Mouse (Mus musculus) lung, postnatal 0 days (tissue): ENCODE measurements around the gene Rmi2. TPM values are rescaled to one million over a fixed set of nuclear protein-coding genes. Genes with fewer than 3 reads are reported as not detected.

Source experiments
- ATAC-seq: fragments of 200-750 bp; cut with Nextera tagmentation; 2 replicates; pipeline ENCODE4 v1.8.0; 2017; ENCODE audit warnings: moderate library complexity
- DNase-seq: peaks from one replicate; pipeline ENCODE4 v3.0.0-alpha.2; 2016; ENCODE audit warnings: low spot score
- H3K27ac ChIP-seq: fragments of 300-500 bp; sonication (generic); 2 replicates; pipeline ENCODE4 v1.5.1; 2014; ENCODE audit warnings: antibody characterized with exemption, mild to moderate bottlenecking, low read length, mixed read lengths
- H3K27me3 ChIP-seq: fragments of 300-500 bp; sonication (generic); replicated peaks from 2 replicates; pipeline ENCODE4 v1.6.1; 2014; ENCODE audit warnings: low read length, mixed read lengths; ENCODE audit not compliant: insufficient read depth
- H3K36me3 ChIP-seq: fragments of 300-500 bp; sonication (generic); 2 replicates; pipeline ENCODE4 v1.6.1; 2014; ENCODE audit warnings: low read length, mixed read lengths; ENCODE audit not compliant: insufficient read depth
- H3K4me1 ChIP-seq: fragments of 300-500 bp; sonication (generic); 2 replicates; pipeline ENCODE4 v1.6.1; 2014; ENCODE audit warnings: antibody characterized with exemption, low read depth, low read length, mixed read lengths; ENCODE audit not compliant: insufficient read depth
- H3K4me2 ChIP-seq: fragments of 300-500 bp; sonication (generic); replicated peaks from 2 replicates; pipeline ENCODE4 v1.6.1; 2014; ENCODE audit warnings: low read depth, mild to moderate bottlenecking, low read length, moderate library complexity, mixed read lengths
- H3K4me3 ChIP-seq: fragments of 300-500 bp; sonication (generic); 2 replicates; pipeline ENCODE4 v1.5.1; 2014; ENCODE audit warnings: low read depth, low read length
- H3K9ac ChIP-seq: fragments of 300-500 bp; sonication (generic); replicated peaks from 2 replicates; pipeline ENCODE4 v1.6.1; 2014; ENCODE audit warnings: low read depth, mild to moderate bottlenecking
- H3K9me3 ChIP-seq: fragments of 300-500 bp; sonication (generic); 2 replicates; pipeline ENCODE4 v1.6.1; 2016; ENCODE audit warnings: low read length, mixed read lengths
- CTCF ChIP-seq: IDR thresholded peaks from 2 replicates; pipeline ENCODE4 v1.5.1; 2016; ENCODE audit warnings: antibody characterized with exemption, mild to moderate bottlenecking
- EP300 ChIP-seq: IDR thresholded peaks from 2 replicates; pipeline ENCODE4 v1.6.1; 2016; ENCODE audit warnings: antibody characterized with exemption, mild to moderate bottlenecking, control low read depth
- WGBS: fragments of 180-500 bp; shearing (Covaris S2); extraction: QIAGEN DNeasy Blood & Tissue Kit; methylation state at CpG from one replicate; pipeline ENCODE4 v1.1.7; 2014; 5-methylcytosine and 5-hydroxymethylcytosine counted together
- polyA plus RNA-seq: library from polyadenylated mRNA; unstranded; fragments of >200 nt; fragmentation: Nextera tagmentation; extraction: Ambion mirVana; gene quantifications from 2 replicates; pipeline ENCODE4 v1.2.1, GENCODE M21; 2015

The Rmi2 gene
- polyA plus RNA-seq, 1 experiment from 2014 or later, result 0.44 TPM

DNA sequence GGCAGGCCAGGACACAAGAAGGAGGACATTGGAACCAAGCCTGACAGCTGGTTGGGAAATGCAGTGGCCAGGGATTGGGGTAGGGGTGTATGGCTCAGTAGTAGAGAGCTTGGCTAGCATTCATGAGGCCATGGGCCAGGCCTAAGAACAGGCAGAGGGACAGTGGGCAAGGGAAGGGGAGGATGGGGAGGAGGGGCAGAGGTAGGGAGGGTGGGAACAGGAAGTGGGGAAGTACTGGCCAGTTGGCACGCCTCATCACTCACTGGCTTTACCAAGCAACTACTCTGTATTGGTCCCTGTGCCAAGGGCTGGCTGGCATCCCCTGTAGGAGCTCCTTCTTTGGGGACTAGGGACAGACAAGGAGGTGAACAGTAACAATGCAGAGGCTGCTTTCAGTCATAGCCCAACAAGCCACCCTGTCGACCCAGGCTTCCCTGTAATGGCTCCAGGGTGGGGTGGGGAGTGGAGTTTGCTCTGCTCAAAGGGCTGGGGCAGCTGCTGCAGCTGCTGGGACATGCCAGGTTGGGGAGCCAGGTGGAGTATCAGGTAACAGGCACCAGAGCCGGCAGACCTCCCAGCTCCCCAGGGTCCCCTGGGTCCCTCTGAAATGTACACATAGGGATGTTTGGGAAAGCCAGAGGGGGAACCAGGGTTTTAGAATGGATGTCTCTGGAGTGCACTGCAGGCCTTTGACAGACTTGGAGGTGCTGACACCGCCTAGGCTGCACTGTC is 46.5 kb downstream of the Rmi2 start:
- H3K9me3 ChIP-seq, result no peaks in the 10 kb centered on the region
- DNase-seq, result no peak
- 31% methylated on average over 4 of the region's 4 CpGs for WGBS
- ATAC-seq, result no peak
- no peak overlapping the region for H3K4me3 ChIP-seq
- TF ChIP-seq EP300 (no peak), CTCF (no peak)
- no peak overlapping the region for H3K27ac ChIP-seq
- no peak overlapping the region for H3K9ac ChIP-seq
- H3K27me3 ChIP-seq, result no peaks in the 10 kb centered on the region
- no peaks in the 10 kb centered on the region for H3K4me1 ChIP-seq
- H3K4me2 ChIP-seq, result no peak overlapping the region
- no peaks in the 10 kb centered on the region for H3K36me3 ChIP-seq

DNA sequence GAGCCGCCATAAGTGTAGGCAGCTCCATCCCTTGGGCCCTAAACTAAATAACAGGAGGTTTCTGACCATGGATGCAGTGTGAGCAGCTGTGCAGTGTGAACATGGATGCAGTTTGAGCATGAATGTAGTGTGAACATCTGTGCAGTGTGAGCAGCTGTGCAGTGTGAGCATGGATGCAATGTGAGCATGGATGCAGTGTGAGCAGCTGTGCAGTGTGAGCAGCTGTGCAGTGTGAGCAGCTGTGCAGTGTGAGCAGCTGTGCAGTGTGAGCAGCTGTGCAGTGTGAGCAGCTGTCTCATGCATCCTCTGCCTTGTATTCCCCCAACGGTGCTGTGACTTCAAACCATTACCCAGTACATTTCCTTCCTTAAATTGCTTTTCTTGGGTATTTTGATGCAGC is 52.6 kb downstream of the Rmi2 start:
- WGBS, result 71% methylated on average over 2 of the region's 2 CpGs
- TF ChIP-seq CTCF (no peak), EP300 (no peak)

DNA sequence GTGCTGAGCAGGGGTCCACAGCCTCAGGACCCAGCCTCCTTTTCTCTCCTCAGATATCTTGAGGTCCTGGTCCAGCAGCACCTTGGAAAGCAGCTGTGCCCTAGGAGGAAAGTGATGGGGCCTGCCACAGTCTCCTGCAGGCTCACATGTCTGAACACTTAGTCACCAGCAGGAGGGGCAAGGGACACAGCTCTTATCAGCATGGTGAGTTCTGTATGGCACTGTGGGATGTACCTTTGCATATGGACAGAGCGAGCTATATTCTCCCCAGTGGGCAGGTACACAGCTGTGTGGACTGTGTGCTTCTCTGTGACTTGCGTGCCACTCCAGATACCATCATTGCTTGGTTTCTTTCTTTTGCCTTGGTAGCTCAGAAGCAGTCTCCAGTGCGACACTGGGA is 55.5 kb downstream of the Rmi2 start:
- DNase-seq (peak; percentile 44), ATAC-seq (peak; percentile 44)
- H3K4me2 ChIP-seq, result no peak overlapping the region
- H3K27ac ChIP-seq, result no peak overlapping the region
- H3K4me1 ChIP-seq, result no peaks in the 10 kb centered on the region
- H3K27me3 ChIP-seq, result no peaks in the 10 kb centered on the region
- WGBS, result 84% methylated on average over 3 of the region's 3 CpGs
- H3K9ac ChIP-seq, result no peak overlapping the region
- no peaks in the 10 kb centered on the region for H3K9me3 ChIP-seq
- TF ChIP-seq CTCF, result peak; percentile 71
- no peak for TF ChIP-seq EP300
- H3K4me3 ChIP-seq, result no peak overlapping the region
- H3K36me3 ChIP-seq, result no peaks in the 10 kb centered on the region

More for the DNA sequence above, 52.6 kb downstream of the Rmi2 start:
- DNase-seq, result no peak
- Histone ChIP-seq H3K4me2 (no peak overlapping the region), H3K27ac (no peak overlapping the region), H3K9me3 (no peaks in the 10 kb centered on the region), H3K4me1 (no peaks in the 10 kb centered on the region), H3K27me3 (no peaks in the 10 kb centered on the region), H3K4me3 (no peak overlapping the region), H3K9ac (no peak overlapping the region), H3K36me3 (no peaks in the 10 kb centered on the region)
- ATAC-seq, result no peak

DNA sequence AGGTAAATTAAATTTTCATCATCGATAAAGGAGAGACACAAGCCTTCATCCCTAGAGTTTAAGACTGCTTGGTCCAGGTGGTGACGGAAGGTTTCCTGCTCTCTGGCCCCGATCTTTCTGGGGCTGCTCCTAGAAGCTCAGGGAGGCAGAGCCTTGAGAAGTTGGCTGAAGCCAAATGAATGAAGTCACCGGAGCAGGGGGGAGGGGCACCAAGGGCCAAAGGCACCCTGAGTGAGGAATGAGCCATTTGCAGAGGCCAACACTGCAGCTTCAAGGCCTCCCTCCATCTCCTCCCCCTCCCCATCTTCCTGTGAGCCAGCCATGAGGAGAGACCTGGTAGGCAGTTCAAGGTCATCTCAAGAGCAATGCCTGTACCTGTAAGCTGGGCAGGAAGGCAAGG is 58.3 kb downstream of the Rmi2 start:
- 68% methylated on average over 4 of the region's 4 CpGs for WGBS
- TF ChIP-seq CTCF (no peak), EP300 (no peak)
- no peak for DNase-seq

DNA sequence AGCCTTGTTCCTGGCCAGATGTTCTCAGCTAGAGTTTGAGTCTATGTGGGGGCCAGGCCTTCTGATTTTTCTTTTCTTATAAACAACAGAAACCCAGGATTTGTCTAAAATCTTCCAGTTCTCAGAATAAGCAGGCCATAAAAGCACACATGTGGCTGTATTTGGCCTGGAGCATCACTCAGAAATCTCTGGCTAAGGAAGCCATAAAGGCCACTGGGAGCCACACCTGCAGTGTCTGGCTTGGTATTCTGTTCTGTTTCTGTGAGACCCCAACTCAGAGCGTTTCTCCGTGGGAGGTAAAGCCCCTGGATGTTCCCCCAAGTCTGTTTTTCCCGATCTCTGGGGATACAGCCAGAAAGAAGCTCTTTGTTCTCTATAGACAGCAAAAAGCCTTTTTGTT is 61.0 kb downstream of the Rmi2 start:
- no peak for ATAC-seq
- H3K4me2 ChIP-seq, result no peak overlapping the region
- no peak for DNase-seq
- no peaks in the 10 kb centered on the region for H3K9me3 ChIP-seq
- H3K27ac ChIP-seq, result no peak overlapping the region
- H3K9ac ChIP-seq, result no peak overlapping the region
- no peak for TF ChIP-seq EP300
- no peak for TF ChIP-seq CTCF
- no peaks in the 10 kb centered on the region for H3K27me3 ChIP-seq
- 93% methylated on average over 3 of the region's 3 CpGs for WGBS
- no peak overlapping the region for H3K4me3 ChIP-seq
- H3K4me1 ChIP-seq, result no peaks in the 10 kb centered on the region
- no peaks in the 10 kb centered on the region for H3K36me3 ChIP-seq

More for the DNA sequence above, 58.3 kb downstream of the Rmi2 start:
- Histone ChIP-seq H3K27ac (no peak overlapping the region), H3K9ac (no peak overlapping the region), H3K36me3 (no peaks in the 10 kb centered on the region), H3K4me3 (no peak overlapping the region), H3K27me3 (no peaks in the 10 kb centered on the region), H3K4me1 (no peaks in the 10 kb centered on the region), H3K4me2 (no peak overlapping the region), H3K9me3 (no peaks in the 10 kb centered on the region)
- ATAC-seq, result no peak

DNA sequence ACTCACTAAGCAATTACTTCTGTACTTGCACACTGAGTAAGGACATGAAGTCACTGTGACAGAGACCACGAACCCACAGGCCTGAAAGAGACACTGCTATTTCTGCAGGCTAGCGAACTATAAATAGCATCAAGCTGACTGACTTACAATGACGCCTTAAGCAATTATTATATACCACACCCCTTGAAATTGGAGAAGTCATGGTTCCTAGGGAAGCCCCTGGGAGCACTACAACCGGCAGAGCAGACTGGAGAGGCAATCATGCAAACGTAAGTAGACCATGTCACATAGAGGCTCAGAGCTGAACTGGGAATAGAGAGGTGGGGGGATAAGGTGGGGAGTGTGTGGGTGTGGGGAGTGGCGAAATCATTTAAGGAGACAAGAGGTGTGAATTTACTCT is 62.5 kb downstream of the Rmi2 start:
- no peak overlapping the region for H3K4me2 ChIP-seq
- 34% methylated on average over 6 of the region's 6 CpGs for WGBS
- H3K27me3 ChIP-seq, result no peaks in the 10 kb centered on the region
- no peak overlapping the region for H3K9ac ChIP-seq
- H3K36me3 ChIP-seq, result no peaks in the 10 kb centered on the region
- DNase-seq (peak; percentile 43), ATAC-seq (no peak)
- H3K9me3 ChIP-seq, result no peaks in the 10 kb centered on the region
- H3K27ac ChIP-seq, result no peak overlapping the region
- H3K4me1 ChIP-seq, result no peaks in the 10 kb centered on the region
- no peak overlapping the region for H3K4me3 ChIP-seq
- TF ChIP-seq CTCF (no peak), EP300 (no peak)

DNA sequence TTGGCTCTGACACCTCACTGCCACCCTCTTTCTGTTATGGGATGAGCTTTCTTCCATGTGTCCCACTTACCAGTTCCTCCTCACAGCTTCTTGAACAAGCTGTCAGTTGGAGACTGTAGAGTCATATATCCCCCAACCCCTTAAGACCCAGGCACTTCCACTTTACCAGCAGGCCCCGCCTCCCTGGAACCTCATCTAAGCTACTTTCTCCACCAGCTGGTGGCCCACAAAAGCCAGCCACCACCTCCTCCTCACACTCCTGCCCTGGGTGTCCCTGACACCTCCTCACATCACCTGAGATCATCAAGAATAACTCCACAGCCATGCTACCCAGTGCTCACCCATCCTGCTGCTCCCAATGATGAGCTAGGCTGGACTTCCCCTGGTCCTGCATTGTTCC is 65.9 kb downstream of the Rmi2 start:
- 83% methylated on average over 1 of the region's 1 CpGs for WGBS
- Histone ChIP-seq H3K27ac (no peak overlapping the region), H3K27me3 (no peaks in the 10 kb centered on the region), H3K9me3 (no peaks in the 10 kb centered on the region), H3K36me3 (no peaks in the 10 kb centered on the region), H3K4me3 (no peak overlapping the region), H3K9ac (no peak overlapping the region), H3K4me1 (no peaks in the 10 kb centered on the region), H3K4me2 (no peak overlapping the region)
- TF ChIP-seq CTCF, result no peak
- no peak for ATAC-seq
- no peak for DNase-seq
